Mouse (Mus musculus) C2C12 (cell line): ENCODE measurements around the gene Suco.

Source experiments
- CEBPB ChIP-seq: IDR thresholded peaks from one replicate; pipeline ENCODE4 v1.6.1; 2011; ENCODE audit warnings: low read depth, mild to moderate bottlenecking, control low read depth, moderate library complexity
- CTCF ChIP-seq: IDR thresholded peaks from one replicate; pipeline ENCODE4 v1.5.1; 2011; ENCODE audit not compliant: control insufficient read depth, insufficient read depth, insufficient read length

GRCm38 (mm10) chr1:161800256-161800655 lies 76.2 kb downstream of the Suco start:
- TF ChIP-seq CTCF (no peak), CEBPB (no peak)
